Mouse (Mus musculus) thymus, postnatal 0 days (tissue): ENCODE data around the gene Golm1. TPM values are rescaled to one million over a fixed set of nuclear protein-coding genes. Genes with fewer than 3 reads are reported as not detected.
A peak's percentile ranks its signal among the peaks of the same experiment; 100 is the strongest.

Experiments used
- DNase-seq: peaks from one replicate; pipeline ENCODE4 v3.0.0-alpha.2; 2015; ENCODE audit warnings: low spot score
- polyA plus RNA-seq: library from polyadenylated mRNA; unstranded; fragments of >200 nt; fragmentation: Nextera tagmentation; extraction: Ambion mirVana; gene quantifications from 2 replicates; pipeline ENCODE4 v1.2.1, GENCODE M21; 2015

The Golm1 gene
- polyA plus RNA-seq, 1 experiment from 2014 or later, result 3.9 TPM

- DNase-seq, result no peak
Measured at GRCm38 (mm10) chr13:59676316-59677229, 962 bp upstream of the Golm1 start.

DNA sequence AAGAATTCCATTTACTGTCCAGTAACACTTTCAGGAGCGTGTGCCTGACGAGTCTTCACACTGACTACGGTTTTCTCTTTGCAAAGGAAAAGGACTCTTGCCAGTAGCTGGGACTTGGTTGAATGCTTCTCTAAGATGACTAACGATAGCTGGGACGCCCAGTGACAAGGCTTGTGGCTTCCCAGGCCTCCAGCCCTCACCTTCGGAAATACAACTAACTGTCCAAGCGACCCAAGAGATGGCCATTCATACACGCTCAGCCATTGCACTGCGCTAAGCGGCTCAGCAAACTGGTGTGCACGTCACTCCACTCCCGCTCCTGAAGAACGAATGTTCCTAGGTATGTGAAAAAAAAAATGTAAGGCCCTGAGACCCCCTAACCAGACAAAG lies 855 bp downstream of the Golm1 start:
- no peak for DNase-seq

DNA sequence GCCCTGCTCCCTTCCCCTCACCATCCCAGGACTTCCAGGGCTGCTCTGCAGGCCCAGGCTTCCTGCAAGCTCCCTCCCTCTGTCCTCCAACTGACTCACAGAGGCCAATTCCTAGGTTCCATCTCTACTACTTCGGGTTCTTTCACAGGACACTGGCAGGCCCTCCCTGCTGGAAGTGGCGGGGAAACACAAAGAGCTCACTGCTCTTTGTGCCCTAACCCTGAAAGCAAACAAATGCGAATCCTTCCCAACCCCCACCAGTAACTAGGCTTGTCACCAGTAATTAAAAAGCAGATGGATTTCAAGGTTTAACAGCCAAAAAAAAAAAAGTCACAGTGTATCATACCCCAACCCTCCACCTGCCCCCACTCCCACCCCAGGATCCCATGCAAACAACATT lies 1.4 kb downstream of the Golm1 start:
- no peak for DNase-seq

GRCm38 (mm10) chr13:59673597-59673996 lies 2.0 kb downstream of the Golm1 start:
- no peak for DNase-seq

GRCm38 (mm10) chr13:59672248-59672647 lies 3.4 kb downstream of the Golm1 start:
- peak; percentile 37 for DNase-seq

DNA sequence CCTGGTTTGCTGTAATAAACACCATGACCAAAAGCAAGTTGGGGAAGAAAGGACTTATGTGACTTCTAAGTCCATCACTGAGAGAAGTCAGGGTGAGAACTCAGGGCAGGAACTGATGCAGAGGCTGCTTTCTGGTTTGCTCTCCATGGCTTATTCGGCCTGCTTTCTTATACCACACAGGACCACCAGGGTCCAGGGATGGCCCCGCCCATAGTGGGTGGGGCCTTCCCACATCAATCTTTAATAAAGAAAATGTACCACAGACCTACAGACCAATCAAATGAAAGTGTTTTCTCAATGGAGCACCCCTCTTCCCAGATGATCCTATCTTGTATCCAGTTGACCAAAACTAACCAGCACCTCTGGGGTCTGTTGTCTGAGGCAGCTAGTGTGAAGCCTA lies 4.1 kb downstream of the Golm1 start:
- DNase-seq, result no peak

DNA sequence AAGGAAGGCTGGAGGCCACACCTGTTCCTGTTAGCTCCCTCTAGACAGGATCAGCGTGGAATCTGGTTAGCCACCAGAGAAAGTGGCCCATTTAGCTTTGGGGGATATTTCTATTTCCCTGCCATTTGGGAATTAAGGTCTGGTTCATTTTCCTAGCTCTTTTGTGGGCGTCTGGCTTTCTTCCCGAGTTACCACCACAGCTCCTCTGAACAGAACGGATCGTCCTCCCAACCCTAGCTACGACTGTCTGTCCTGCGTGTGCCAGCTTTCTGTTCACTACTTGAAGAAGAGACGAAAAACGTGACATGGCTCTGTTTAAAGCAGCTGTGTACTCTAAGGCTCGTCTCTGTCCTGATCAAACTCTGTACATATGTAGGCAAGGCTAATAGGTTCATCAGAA lies 5.7 kb downstream of the Golm1 start:
- DNase-seq, result no peak

- peak; percentile 25 for DNase-seq
Measured at GRCm38 (mm10) chr13:59668501-59669093, 7.0 kb downstream of the Golm1 start.

GRCm38 (mm10) chr13:59667763-59668162 lies 7.8 kb downstream of the Golm1 start:
- DNase-seq, result no peak

- no peak for DNase-seq
Measured at GRCm38 (mm10) chr13:59663939-59664712, 11.5 kb downstream of the Golm1 start.

- DNase-seq, result no peak
Measured at GRCm38 (mm10) chr13:59661966-59662365, 13.6 kb downstream of the Golm1 start.

DNA sequence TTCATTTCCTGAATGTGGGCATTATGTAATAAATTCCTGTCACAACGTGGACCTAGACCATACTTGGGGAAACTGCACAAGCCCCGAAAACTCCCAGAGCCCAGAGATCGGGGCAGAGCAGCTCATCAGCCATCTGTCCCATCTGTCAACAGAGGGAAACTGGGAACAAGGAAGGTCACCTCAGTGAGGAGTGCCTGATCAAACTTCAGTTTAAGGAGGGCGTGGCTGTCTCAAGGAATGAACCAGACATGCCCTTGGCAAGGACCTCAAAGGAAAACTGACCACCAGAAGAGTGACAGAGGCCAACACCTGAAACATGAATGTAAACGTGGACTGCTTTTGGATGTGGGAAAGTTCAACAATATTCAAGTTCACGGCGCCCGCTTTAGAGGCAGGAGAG lies 14.2 kb downstream of the Golm1 start:
- DNase-seq, result no peak

- DNase-seq, result no peak
Measured at GRCm38 (mm10) chr13:59660371-59660770, 15.2 kb downstream of the Golm1 start.

DNA sequence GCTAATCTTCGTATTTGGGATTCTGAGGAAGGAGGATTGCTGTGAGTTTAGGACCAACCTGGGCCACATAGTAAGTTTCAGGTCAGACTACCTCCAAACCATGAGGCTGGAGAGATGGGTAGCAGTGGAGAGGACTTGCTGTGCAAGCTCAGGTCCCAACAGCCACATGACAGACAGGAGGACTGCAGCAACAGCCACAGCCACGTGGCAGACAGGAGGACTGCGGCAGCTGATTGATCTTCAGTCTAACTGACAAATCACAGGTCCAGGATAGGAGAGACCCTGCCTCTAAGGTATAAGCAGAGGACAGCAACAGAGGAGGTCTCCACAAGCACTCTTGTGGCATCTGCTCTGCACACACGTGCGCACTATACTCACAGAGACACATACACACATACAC lies 17.8 kb downstream of the Golm1 start:
- no peak for DNase-seq

DNA sequence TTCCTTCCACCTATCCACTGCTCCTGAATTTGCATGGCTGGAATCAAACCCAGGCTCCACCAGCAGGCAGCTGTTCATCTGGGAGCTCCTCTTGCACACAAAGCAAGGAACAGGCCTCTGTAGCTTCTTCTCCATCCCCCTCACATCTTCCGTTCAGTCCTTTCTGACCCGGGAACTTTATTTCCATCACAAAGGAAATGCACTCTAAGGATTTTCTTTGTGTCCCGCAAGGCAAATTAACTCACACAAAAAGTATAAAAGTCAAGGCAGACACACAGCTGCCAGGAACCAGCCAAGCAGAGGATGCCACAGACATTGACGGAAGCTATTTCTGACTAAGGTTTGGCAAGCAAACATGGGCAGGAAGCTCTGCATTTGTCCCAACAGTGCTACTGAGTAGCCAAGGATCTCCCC lies 18.6 kb downstream of the Golm1 start:
- no peak for DNase-seq

DNA sequence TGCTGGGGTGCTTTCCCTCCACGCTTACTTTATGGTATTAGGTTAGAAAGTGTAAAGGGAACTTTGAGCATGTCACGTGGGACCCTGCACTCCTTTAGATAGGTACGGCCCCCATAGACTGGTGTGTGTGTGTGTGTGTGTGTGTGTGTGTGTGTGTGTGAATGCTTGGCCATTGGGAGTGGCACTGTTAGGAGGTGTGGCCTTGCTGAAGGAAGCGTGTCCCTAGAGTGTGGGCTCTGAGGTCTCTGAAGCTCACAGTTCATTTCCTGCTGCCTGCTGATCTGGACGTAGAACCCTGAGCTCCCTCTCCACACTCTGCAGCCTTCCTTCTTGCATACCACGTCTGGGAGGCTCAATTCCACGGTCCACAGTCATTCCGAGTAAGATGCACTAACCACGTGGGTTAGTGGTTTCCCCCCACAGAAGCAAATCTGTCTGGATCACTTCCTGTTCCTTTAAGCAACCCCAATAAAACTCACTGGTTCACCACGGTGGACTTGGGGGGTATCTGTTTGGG lies 19.2 kb downstream of the Golm1 start:
- peak; percentile 16 for DNase-seq

GRCm38 (mm10) chr13:59655718-59656315 lies 19.8 kb downstream of the Golm1 start:
- no peak for DNase-seq

DNA sequence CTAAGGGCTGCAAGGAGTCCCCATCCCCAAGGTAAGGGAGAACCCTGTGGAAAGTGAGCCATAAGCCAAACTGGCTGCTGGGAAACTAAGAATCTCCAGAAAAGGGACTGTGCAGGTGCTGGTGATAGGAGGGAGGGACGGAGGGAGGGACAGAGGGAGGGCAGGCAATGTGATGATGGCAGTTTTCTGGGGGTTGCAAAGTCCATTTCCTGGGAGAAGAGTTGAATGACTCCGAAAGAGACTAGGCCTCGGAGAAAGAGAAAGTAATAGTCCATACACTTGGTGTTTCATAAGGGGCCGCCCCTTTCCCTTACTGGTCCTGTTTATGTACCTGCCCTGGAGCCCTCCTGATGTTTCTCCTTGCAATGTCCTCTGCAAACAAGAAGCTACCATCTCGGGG lies 21.1 kb downstream of the Golm1 start:
- no peak for DNase-seq

GRCm38 (mm10) chr13:59653136-59653535 lies 22.5 kb downstream of the Golm1 start:
- DNase-seq, result no peak

DNA sequence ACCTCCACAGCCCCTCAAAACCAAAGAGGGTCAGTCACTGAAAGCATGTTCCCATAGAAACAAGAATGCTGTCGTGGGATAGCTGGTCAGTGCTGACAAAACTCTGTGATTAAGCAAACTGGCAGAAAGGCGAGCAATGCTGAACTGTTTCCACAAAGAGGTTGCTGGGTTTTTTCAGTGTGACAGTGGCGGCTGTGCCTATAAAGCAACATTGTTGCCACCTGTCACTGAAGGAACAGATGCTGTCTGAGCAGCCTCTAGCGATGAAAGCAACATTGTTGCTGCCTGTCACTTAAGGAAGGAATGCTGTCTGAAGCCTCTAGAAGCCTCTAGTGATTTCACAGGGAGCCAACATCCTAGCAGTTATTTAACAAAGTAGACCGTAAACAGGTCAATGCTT lies 23.0 kb downstream of the Golm1 start:
- DNase-seq, result no peak

- no peak for DNase-seq
Measured at GRCm38 (mm10) chr13:59649781-59650180, 25.8 kb downstream of the Golm1 start.
